Mouse (Mus musculus): ENCODE measurements around the gene Gpc5. TPM values are rescaled to one million over a fixed set of nuclear protein-coding genes. Genes with fewer than 3 reads are reported as not detected.
A peak's percentile ranks its signal among the peaks of the same experiment; 100 is the strongest.

The Gpc5 gene
- polyA plus RNA-seq, 1 experiment from 2014 or later, result 1.9 TPM

DNA sequence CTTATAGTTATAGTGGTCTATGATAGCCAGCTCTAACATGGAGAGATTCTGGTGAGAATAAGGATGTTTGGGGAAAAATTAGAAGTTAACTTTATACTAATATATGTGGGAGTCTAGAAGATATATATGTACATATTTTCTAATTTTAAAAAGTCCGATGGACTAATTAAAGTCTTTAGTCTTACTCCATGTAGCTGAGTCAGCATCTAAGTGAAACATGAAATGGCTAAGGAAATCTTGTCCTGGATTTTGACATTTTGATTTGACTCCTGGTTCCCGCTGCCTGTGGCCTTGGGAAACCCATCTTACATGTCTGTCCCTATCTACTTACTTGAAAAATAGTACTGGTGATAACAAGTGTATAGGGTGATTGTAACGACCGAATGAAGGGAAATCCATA is 1.5 kb upstream of the Gpc5 start:
- Histone ChIP-seq H3K36me3 (ENCODE audit: control insufficient read depth, insufficient read depth, low read length) (no peaks in the 10 kb centered on the region), H3K4me1 (ENCODE audit: control insufficient read depth, insufficient read depth, low read length) (no peaks in the 10 kb centered on the region), H3K27me3 (replicated peaks; ENCODE audit: control insufficient read depth, insufficient read depth, low read length) (peaks cover 24% of the 10 kb centered on the region), H3K27ac (ENCODE audit: low read depth, low read length) (no peak overlapping the region), H3K4me3 (ENCODE audit: low read depth, low read length) (no peak overlapping the region), H3K9ac (ENCODE audit: low read length) (no peak overlapping the region), H3K9me3 (replicated peaks; ENCODE audit: control insufficient read depth, low read length) (no peaks in the 10 kb centered on the region), H3K4me2 (ENCODE audit: low read length) (no peak overlapping the region)
- no peak for DNase-seq (ENCODE audit: low spot score)
- 91% methylated on average over 4 of the region's 4 CpGs for WGBS
- ATAC-seq, result no peak

DNA sequence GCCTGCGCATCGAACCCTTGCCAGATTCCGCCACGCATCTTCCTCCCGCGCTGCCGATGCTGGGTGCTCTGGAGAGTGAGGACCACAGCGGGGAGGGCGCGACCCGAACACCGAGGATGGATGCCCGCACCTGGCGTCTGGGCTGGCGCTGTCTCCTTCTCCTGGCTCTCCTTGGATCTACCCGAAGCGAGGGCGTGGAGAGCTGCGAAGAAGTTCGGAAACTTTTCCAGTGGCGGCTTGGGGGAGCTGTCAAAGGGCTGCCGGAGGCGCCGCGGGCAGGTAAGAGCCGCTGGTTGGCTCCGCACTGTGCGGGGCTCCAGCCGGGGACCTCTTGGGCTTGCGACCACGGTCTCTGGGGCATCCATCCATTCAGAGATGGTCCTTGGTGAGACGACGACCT is 495 bp downstream of the Gpc5 start:
- H3K36me3 ChIP-seq (ENCODE audit: control insufficient read depth, insufficient read depth, low read length), result no peaks in the 10 kb centered on the region
- DNase-seq (ENCODE audit: low spot score), result peak; percentile 30
- peaks cover 24% of the 10 kb centered on the region for H3K27me3 ChIP-seq (replicated peaks; ENCODE audit: control insufficient read depth, insufficient read depth, low read length)
- H3K9ac ChIP-seq (ENCODE audit: low read length), result peak overlapping the region; percentile 67
- no peak overlapping the region for H3K27ac ChIP-seq (ENCODE audit: low read depth, low read length)
- WGBS, result under 1% methylated on average over 33 of the region's 33 CpGs
- peak overlapping the region; percentile 95 for H3K4me2 ChIP-seq (ENCODE audit: low read length)
- no peaks in the 10 kb centered on the region for H3K4me1 ChIP-seq (ENCODE audit: control insufficient read depth, insufficient read depth, low read length)
- peak; percentile 71; the same call in 1 of the 2 replicates for ATAC-seq
- peak overlapping the region; percentile 67 for H3K4me3 ChIP-seq (ENCODE audit: low read depth, low read length)
- no peaks in the 10 kb centered on the region for H3K9me3 ChIP-seq (replicated peaks; ENCODE audit: control insufficient read depth, low read length)

DNA sequence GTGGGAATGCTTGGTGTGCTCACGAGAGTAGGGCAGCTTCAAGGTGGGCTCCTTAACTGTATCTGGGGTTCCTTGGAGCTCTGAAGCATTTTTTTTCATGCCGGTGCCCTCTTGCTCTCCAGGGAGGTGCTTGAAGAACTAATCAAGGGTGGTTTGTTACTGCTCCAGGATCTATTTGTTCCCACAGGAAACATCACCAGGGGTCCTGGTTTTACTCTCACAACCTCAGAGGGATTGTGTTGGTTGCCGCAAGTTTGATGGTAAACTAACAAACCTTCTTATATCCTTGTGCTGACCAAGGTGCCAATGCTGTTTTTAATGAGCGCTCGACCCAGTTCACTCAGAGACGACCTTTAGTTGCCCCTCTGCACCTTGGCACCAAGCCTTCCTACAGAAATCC is 937 bp downstream of the Gpc5 start:
- no peak overlapping the region for H3K27ac ChIP-seq (ENCODE audit: low read depth, low read length)
- no peak for ATAC-seq
- H3K4me2 ChIP-seq (ENCODE audit: low read length), result peak overlapping the region; percentile 95
- H3K4me3 ChIP-seq (ENCODE audit: low read depth, low read length), result peak overlapping the region; percentile 67
- H3K9me3 ChIP-seq (replicated peaks; ENCODE audit: control insufficient read depth, low read length), result no peaks in the 10 kb centered on the region
- H3K4me1 ChIP-seq (ENCODE audit: control insufficient read depth, insufficient read depth, low read length), result no peaks in the 10 kb centered on the region
- H3K27me3 ChIP-seq (replicated peaks; ENCODE audit: control insufficient read depth, insufficient read depth, low read length), result peaks cover 24% of the 10 kb centered on the region
- peak overlapping the region; percentile 67; the same call in 1 of the 2 replicates for H3K9ac ChIP-seq (ENCODE audit: low read length)
- no peaks in the 10 kb centered on the region for H3K36me3 ChIP-seq (ENCODE audit: control insufficient read depth, insufficient read depth, low read length)
- no peak for DNase-seq (ENCODE audit: low spot score)
- 20% methylated on average over 6 of the region's 6 CpGs for WGBS

DNA sequence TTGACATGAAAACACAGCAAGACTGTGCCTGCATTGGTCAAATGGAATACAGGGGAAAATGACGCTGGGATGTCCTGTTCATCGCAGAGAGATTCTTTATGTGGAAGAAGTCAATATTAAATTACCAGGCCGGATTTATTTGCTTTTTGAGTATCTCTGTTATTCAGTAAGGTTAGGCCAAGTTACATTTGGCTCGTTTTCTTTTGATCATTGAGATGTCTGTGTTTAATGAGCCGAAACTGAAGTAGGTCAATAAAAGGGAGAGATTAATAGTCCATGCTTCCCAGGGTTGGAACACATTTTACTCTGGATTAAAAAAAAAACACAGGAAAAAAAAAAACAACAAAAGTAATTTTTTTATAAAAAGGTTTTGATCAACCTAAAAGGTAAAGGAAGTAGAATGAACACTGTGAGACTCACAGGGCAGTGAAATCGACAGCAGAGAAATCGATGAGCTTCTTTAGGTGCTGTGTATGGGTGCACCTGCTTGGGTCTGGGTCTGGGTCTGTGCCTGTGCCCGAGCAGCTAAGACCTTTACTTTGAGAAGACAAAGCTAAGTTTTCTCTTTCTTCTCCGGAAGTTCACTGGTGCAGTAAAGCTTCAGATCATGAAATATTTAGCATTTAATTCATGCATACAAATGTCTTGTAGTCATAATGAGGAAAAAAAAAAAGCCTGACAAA is 8.7 kb downstream of the Gpc5 start:
- H3K27me3 ChIP-seq (replicated peaks; ENCODE audit: control insufficient read depth, insufficient read depth, low read length), result no peaks in the 10 kb centered on the region
- no peak overlapping the region for H3K9ac ChIP-seq (ENCODE audit: low read length)
- H3K36me3 ChIP-seq (ENCODE audit: control insufficient read depth, insufficient read depth, low read length), result no peaks in the 10 kb centered on the region
- WGBS, result 72% methylated on average over 9 of the region's 9 CpGs
- no peak overlapping the region for H3K4me2 ChIP-seq (ENCODE audit: low read length)
- H3K9me3 ChIP-seq (replicated peaks; ENCODE audit: control insufficient read depth, low read length), result no peaks in the 10 kb centered on the region
- H3K27ac ChIP-seq (ENCODE audit: low read depth, low read length), result no peak overlapping the region
- no peaks in the 10 kb centered on the region for H3K4me1 ChIP-seq (ENCODE audit: control insufficient read depth, insufficient read depth, low read length)
- H3K4me3 ChIP-seq (ENCODE audit: low read depth, low read length), result no peak overlapping the region
- DNase-seq (ENCODE audit: low spot score), result no peak
- no peak for ATAC-seq

DNA sequence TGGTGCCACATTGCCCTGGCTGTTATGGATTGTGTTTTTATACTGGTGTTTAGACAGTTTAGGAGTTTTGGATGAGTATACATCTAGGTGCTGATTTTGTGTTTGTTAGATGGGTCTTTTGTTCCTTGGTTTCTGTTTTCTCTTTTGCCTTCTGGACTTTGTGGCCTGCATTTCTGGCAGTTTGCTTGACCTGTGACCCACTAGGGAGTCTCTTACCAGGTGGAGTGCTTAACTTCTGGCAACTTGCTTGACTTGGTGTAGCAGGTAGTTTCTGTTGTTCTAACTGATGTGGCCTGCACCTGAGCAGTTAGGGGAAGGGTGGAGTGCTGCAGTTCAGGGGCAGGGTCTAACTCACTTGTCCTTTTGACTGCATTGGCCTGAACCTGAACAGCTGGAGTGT is 14.3 kb downstream of the Gpc5 start:
- no peak for DNase-seq (ENCODE audit: low spot score)
- Histone ChIP-seq H3K4me1 (ENCODE audit: control insufficient read depth, insufficient read depth, low read length) (no peaks in the 10 kb centered on the region), H3K4me2 (ENCODE audit: low read length) (no peak overlapping the region), H3K27me3 (replicated peaks; ENCODE audit: control insufficient read depth, insufficient read depth, low read length) (no peaks in the 10 kb centered on the region), H3K9ac (ENCODE audit: low read length) (no peak overlapping the region), H3K27ac (ENCODE audit: low read depth, low read length) (no peak overlapping the region), H3K9me3 (replicated peaks; ENCODE audit: control insufficient read depth, low read length) (no peaks in the 10 kb centered on the region), H3K36me3 (ENCODE audit: control insufficient read depth, insufficient read depth, low read length) (no peaks in the 10 kb centered on the region), H3K4me3 (ENCODE audit: low read depth, low read length) (no peak overlapping the region)
- no peak for ATAC-seq

DNA sequence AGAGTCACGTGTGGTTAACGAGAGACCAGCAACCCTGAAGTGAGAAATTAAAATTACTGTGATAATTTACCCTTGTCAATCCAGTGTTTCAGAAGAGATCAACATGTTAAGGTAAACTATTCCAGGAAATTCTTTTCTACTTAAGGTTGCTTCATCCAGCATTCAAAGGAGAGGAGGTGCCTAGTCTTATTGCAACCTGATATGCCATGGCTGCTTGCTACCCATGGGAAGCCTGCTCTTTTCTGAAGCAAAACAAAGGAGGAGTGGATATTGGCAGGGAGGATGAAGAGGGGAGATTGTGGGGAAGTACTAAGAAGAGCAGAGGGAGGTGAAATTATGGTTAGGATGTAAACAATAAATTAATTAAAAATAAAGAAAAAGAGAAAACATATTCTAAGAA is 15.5 kb downstream of the Gpc5 start:
- H3K27me3 ChIP-seq (replicated peaks; ENCODE audit: control insufficient read depth, insufficient read depth, low read length), result no peaks in the 10 kb centered on the region

DNA sequence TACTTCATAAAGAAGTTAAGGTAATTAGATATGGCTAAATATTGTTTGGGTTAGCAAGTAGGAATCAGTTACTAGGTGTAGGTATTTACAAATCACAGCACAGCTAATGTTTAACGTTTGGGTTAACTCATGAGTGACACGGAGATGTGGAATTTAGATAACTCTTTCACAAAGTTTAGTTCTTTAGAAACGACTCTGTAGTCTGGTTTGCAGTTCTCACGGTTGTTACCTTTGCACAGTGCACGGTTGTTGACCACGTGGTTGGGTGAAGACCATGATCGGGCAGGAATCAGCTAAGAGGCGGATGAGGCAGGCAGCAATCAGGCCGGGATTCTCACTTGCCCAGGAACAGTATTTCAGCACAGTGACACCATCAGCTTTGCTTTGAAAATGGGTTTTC is 26.6 kb downstream of the Gpc5 start:
- H3K9ac ChIP-seq (ENCODE audit: low read length), result no peak overlapping the region
- H3K4me1 ChIP-seq (ENCODE audit: control insufficient read depth, insufficient read depth, low read length), result no peaks in the 10 kb centered on the region
- DNase-seq (ENCODE audit: low spot score) (no peak), ATAC-seq (no peak)
- H3K4me2 ChIP-seq (ENCODE audit: low read length), result no peak overlapping the region
- no peaks in the 10 kb centered on the region for H3K36me3 ChIP-seq (ENCODE audit: control insufficient read depth, insufficient read depth, low read length)
- 95% methylated on average over 9 of the region's 9 CpGs for WGBS
- no peaks in the 10 kb centered on the region for H3K27me3 ChIP-seq (replicated peaks; ENCODE audit: control insufficient read depth, insufficient read depth, low read length)
- no peaks in the 10 kb centered on the region for H3K9me3 ChIP-seq (replicated peaks; ENCODE audit: control insufficient read depth, low read length)
- no peak overlapping the region for H3K27ac ChIP-seq (ENCODE audit: low read depth, low read length)
- no peak overlapping the region for H3K4me3 ChIP-seq (ENCODE audit: low read depth, low read length)

More for the DNA sequence above, 15.5 kb downstream of the Gpc5 start:
- Histone ChIP-seq H3K9me3 (replicated peaks; ENCODE audit: control insufficient read depth, low read length) (no peaks in the 10 kb centered on the region), H3K4me3 (ENCODE audit: low read depth, low read length) (no peak overlapping the region), H3K36me3 (ENCODE audit: control insufficient read depth, insufficient read depth, low read length) (no peaks in the 10 kb centered on the region), H3K27ac (ENCODE audit: low read depth, low read length) (no peak overlapping the region), H3K9ac (ENCODE audit: low read length) (no peak overlapping the region), H3K4me1 (ENCODE audit: control insufficient read depth, insufficient read depth, low read length) (no peaks in the 10 kb centered on the region), H3K4me2 (ENCODE audit: low read length) (no peak overlapping the region)
- DNase-seq (ENCODE audit: low spot score) (no peak), ATAC-seq (no peak)
- WGBS, result 47% methylated on average over 2 of the region's 2 CpGs

DNA sequence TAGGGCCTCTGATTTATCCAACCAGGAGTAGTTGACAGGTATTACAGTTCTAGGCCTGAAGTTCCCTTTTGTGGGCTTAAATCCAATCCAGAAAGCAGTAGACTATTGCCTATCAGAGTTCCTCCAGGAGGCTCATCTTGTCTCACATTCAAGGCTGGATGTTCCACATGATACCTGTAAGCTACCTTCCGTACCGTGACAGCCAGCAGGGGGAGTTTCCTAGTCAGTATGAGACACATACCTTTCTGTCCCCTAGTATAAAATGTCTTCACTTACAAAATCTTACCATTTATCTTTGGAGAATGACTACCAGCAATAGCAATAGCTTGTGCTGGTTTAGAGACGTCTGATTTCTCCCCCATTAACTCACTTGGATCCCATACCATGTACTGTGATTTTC is 56.8 kb downstream of the Gpc5 start:
- DNase-seq (ENCODE audit: low spot score), result no peak

DNA sequence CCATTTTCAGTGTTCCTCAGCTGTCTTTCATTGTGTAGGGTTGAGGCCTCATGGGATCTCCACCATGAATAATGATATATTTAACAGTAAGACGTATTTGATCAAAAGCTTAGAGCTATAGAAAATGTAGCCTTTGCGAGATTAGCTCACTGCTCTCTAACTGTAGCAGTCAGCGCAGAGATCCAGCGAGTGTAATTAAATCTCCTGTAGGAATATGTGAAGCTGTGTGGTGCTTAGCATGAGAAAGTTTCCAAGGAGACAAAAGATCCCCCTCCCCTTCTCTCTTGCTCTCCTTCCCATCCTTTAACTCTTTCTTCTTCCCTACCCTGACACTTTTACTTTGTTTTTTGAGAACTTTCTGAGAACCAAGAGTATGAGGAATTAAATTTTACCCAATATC is 64.6 kb downstream of the Gpc5 start:
- Histone ChIP-seq H3K4me3 (ENCODE audit: low read depth, low read length) (no peak overlapping the region), H3K27me3 (replicated peaks; ENCODE audit: control insufficient read depth, insufficient read depth, low read length) (no peaks in the 10 kb centered on the region), H3K27ac (ENCODE audit: low read depth, low read length) (no peak overlapping the region), H3K4me2 (ENCODE audit: low read length) (no peak overlapping the region), H3K36me3 (ENCODE audit: control insufficient read depth, insufficient read depth, low read length) (no peaks in the 10 kb centered on the region), H3K4me1 (ENCODE audit: control insufficient read depth, insufficient read depth, low read length) (no peaks in the 10 kb centered on the region), H3K9ac (ENCODE audit: low read length) (no peak overlapping the region), H3K9me3 (replicated peaks; ENCODE audit: control insufficient read depth, low read length) (no peaks in the 10 kb centered on the region)
- ATAC-seq, result no peak
- WGBS, result 52% methylated on average over 4 of the region's 4 CpGs
- peak; percentile 11 for DNase-seq (ENCODE audit: low spot score)

More for the DNA sequence above, 56.8 kb downstream of the Gpc5 start:
- Histone ChIP-seq H3K36me3 (ENCODE audit: control insufficient read depth, insufficient read depth, low read length) (no peaks in the 10 kb centered on the region), H3K27me3 (replicated peaks; ENCODE audit: control insufficient read depth, insufficient read depth, low read length) (no peaks in the 10 kb centered on the region), H3K27ac (ENCODE audit: low read depth, low read length) (no peak overlapping the region), H3K9ac (ENCODE audit: low read length) (no peak overlapping the region), H3K9me3 (replicated peaks; ENCODE audit: control insufficient read depth, low read length) (no peaks in the 10 kb centered on the region), H3K4me2 (ENCODE audit: low read length) (no peak overlapping the region), H3K4me3 (ENCODE audit: low read depth, low read length) (no peak overlapping the region), H3K4me1 (ENCODE audit: control insufficient read depth, insufficient read depth, low read length) (no peaks in the 10 kb centered on the region)
- WGBS, result 88% methylated on average over 3 of the region's 3 CpGs
- ATAC-seq, result no peak
